Mouse (Mus musculus): Measurements from ENCODE around the gene Gm17720.
"Not testable (repeated sequence)": the region's sequence is repeated elsewhere in the genome, so short reads cannot be mapped to it uniquely, and the experiment has no call there.

Gm17720 gene

DNA sequence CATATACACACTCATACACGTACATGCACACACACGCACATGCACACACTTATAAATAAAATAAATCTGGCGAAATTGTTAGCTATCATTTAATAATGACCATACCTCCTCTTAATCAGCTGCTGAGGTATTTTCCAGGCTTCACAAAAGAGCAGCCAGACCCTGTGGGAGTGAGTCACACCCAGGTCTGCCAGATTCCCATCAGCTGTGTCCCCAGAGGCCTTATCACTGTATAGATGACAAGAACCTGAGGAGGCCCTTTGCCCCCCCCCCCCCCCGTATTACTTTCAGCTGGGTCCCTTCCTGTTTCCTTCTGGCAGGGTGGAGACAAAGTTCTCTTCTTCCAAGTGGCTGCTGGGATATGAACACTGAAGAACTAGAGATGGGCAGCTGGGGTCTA, 62.0 kb downstream of the Gm17720 start:
- in situ Hi-C loops (cut with MboI, MseI) = no loop called here

DNA sequence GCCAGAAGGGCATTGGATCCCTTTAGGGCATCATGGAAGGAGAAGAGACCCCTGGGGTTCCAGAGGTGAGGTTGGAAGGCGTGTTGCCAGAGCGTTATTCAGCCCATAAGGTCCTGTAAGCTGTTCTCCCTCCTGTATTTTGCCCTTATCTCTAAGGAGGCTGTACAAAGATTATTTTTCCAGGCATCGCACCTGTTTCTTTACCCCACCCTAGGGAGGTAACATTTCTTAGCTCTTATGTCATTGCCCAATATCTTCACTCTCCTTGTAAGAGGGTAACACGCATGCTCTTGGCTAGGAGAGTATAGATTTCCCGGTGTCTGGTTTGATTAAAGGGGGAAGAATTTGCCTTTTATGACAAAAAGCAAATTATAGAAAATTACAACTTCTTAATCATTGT, 62.9 kb downstream of the Gm17720 start, which contains the start of gene Chst4:
Gene Chst4, minus strand, starts transcription at position 82 of the 400 bp plus-strand sequence.
- in situ Hi-C loops (cut with MboI, MseI) = no loop called here

DNA sequence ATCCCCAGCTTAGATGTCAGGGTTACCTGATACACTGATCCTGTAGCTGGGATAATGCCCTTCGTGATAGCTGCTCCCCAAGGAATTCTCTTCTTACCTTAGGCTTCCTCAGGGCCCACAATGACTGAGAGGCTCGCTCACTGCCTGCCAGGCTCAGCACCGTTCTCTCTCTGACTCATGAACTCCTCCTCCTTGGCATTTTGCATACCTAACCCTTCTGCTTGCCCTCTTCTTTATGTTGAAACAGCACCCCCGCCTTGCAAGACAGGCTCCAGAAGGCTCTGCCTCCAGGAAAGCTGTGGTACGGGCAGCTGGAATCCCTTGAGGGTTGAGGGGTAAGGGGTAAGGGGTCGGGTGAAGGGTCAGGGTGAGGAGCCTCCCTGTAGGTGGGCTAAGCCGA, 63.3 kb downstream of the Gm17720 start:
- in situ Hi-C loops (cut with MboI, MseI) = no loop called here

DNA sequence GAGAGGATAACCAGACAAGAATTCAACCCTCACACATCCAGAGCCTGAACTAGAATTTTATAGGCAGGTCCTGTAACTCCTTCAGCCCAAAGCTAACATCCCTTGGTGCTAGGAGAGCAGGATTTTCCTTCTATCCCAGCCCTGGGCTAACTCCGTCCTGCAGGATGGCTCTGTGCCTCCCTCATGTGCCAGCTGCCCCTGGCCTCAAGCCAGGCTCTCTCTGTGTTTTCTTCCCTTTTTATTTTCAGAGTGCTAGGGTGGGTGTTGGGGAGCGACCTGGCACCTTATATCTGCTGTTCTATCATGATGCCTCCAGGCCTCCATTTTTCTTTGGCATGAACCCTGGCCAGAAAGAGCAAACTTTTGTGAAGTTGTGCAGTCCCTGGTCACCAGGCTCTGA, 66.4 kb downstream of the Gm17720 start:
- in situ Hi-C loops (cut with MboI, MseI) = no loop called here

DNA sequence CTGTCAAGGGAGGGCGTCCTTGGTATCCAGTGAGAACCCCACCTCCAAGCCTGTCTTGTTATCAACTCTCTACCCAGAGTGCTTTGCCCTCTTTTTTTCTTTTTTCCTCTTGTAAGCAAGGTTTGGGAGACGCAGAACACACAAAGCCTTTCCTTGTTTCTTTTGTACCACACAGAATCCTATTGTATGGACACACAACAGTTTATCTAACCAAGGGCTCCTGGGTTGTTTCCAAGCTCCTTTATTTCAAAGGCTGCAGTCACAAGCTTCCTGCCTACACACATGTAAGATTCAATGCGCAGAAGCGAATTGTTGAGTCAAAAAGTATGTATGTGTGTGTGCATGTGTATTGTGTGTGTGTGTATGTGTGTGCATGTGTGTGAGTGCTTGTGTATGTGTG, 68.2 kb downstream of the Gm17720 start:
- in situ Hi-C loops (cut with MboI, MseI) = no loop called here

DNA sequence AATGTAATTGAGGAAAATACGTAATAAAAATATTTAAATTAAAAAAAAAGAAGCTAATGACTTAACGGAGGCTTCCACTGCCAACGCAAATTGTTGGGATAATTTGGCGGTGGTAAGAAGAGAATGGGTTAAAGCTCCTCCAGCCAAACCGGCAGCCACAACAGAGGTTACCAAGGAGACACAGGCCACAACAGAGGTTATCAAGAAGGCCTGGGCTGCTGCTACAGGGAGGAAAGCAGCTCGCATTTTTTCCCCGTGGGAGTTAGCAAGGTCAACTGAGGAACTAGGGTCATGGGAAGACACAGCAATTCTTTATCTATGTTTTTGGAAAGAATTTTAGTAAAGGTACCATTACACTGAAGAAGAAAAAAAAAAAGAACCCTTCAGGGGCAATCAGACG, 68.8 kb downstream of the Gm17720 start:
- in situ Hi-C loops (cut with MboI, MseI) = not testable (repeated sequence)

Data from regulatory T cell (primary cell).